Mouse (Mus musculus) embryo, embryonic 10.5 days (tissue): ENCODE measurements around the gene Uimc1.
A peak's percentile ranks its signal among the peaks of the same experiment; 100 is the strongest.

Experiments
- DNase-seq: peaks from one replicate; pipeline ENCODE4 v3.0.0-alpha.2; 2015; ENCODE audit warnings: low spot score

Uimc1 gene

GRCm38 (mm10) chr13:54994576-54994975, 105.5 kb downstream of the Uimc1 start:
- peak; percentile 85 for DNase-seq

GRCm38 (mm10) chr13:54992215-54992614, 107.9 kb downstream of the Uimc1 start:
- no peak for DNase-seq

- DNase-seq, result no peak
These were observed 111.8 kb downstream of the Uimc1 start for GRCm38 (mm10) chr13:54988181-54988760.

GRCm38 (mm10) chr13:54987405-54987804, 112.7 kb downstream of the Uimc1 start:
- DNase-seq, result no peak

GRCm38 (mm10) chr13:54983614-54984013, 116.5 kb downstream of the Uimc1 start:
- peak; percentile 65 for DNase-seq

- no peak for DNase-seq
These were observed 117.1 kb downstream of the Uimc1 start for GRCm38 (mm10) chr13:54983001-54983400.

GRCm38 (mm10) chr13:54980957-54981356, 119.1 kb downstream of the Uimc1 start:
- DNase-seq, result no peak

- DNase-seq, result no peak
These were observed 121.3 kb downstream of the Uimc1 start for GRCm38 (mm10) chr13:54978804-54979203.
